Mouse (Mus musculus) neural tube, embryonic 11.5 days (tissue): ENCODE measurements around the gene Rps16. TPM values are rescaled to one million over a fixed set of nuclear protein-coding genes. Genes with fewer than 3 reads are reported as not detected.

Experiments
- ATAC-seq: fragments of 200-750 bp; cut with Nextera tagmentation; 2 replicates; pipeline ENCODE4 v1.8.0; 2017; ENCODE audit warnings: moderate number of reproducible peaks, mild to moderate bottlenecking, moderate TSS enrichment, moderate library complexity; ENCODE audit not compliant: insufficient read depth, low FRiP score, low TSS enrichment
- DNase-seq: peaks from one replicate; pipeline ENCODE4 v3.0.0-alpha.2; 2015; ENCODE audit warnings: low spot score
- H3K27ac ChIP-seq: fragments of 300-500 bp; sonication (generic); 2 replicates; pipeline ENCODE4 v1.5.1; 2014; ENCODE audit warnings: low read depth, mild to moderate bottlenecking, low read length
- H3K27me3 ChIP-seq: fragments of 300-500 bp; sonication (generic); 2 replicates; pipeline ENCODE4 v1.6.1; 2014; ENCODE audit warnings: mild to moderate bottlenecking, low read length, mixed read lengths; ENCODE audit not compliant: control insufficient read depth, insufficient read depth
- H3K36me3 ChIP-seq: fragments of 300-500 bp; sonication (generic); 2 replicates; pipeline ENCODE4 v1.6.1; 2014; ENCODE audit warnings: mild to moderate bottlenecking, low read length, moderate library complexity, mixed read lengths; ENCODE audit not compliant: control insufficient read depth, insufficient read depth
- H3K4me1 ChIP-seq: fragments of 300-500 bp; sonication (generic); 2 replicates; pipeline ENCODE4 v1.6.1; 2014; ENCODE audit warnings: low read length, mixed read lengths; ENCODE audit not compliant: control insufficient read depth, insufficient read depth
- H3K4me2 ChIP-seq: fragments of 300-500 bp; sonication (generic); 2 replicates; pipeline ENCODE4 v1.6.1; 2014; ENCODE audit warnings: low read depth, mild to moderate bottlenecking, moderate library complexity
- H3K4me3 ChIP-seq: fragments of 300-500 bp; sonication (generic); 2 replicates; pipeline ENCODE4 v1.5.1; 2014; ENCODE audit warnings: low read depth, low read length
- H3K9ac ChIP-seq: fragments of 300-500 bp; sonication (generic); 2 replicates; pipeline ENCODE4 v1.6.1; 2014; ENCODE audit warnings: mild to moderate bottlenecking, low read length
- H3K9me3 ChIP-seq: fragments of 300-500 bp; sonication (generic); 2 replicates; pipeline ENCODE4 v1.6.1; 2016; ENCODE audit warnings: low read length; ENCODE audit not compliant: control insufficient read depth
- WGBS: fragments of 180-500 bp; shearing (Covaris S2); extraction: QIAGEN DNeasy Blood & Tissue Kit; methylation state at CpG from one replicate; pipeline ENCODE4 v1.1.7; 2014; 5-methylcytosine and 5-hydroxymethylcytosine counted together
- polyA plus RNA-seq: library from polyadenylated mRNA; unstranded; fragments of >200 nt; fragmentation: Nextera tagmentation; extraction: Ambion mirVana; gene quantifications from 2 replicates; pipeline ENCODE4 v1.2.1, GENCODE M21; 2014

The Rps16 gene
- polyA plus RNA-seq, 1 experiment from 2014 or later = 780 TPM

DNA sequence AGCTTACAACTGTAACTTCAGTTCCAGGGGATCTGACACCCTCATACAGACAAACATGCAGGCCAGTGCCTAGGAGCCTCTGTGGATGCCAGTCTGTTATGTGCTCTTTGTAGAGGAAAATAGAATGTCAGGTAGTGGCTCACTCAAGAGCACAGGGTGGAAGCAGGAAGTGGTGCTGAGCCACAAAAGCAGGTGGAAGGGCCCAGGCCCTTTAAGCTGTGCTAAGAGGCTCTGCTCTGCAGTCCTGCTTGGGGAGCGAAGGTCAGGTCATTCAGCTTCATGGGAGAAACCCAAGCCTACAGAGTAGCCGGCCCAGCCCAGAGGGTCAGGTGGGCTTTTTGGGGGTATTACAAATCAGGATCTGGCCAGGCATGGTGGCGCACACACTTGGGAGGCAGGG is 4.8 kb downstream of the Rps16 start:
- no peak for ATAC-seq
- no peak for DNase-seq
- H3K4me1 ChIP-seq = peaks cover 5% of the 10 kb centered on the region

DNA sequence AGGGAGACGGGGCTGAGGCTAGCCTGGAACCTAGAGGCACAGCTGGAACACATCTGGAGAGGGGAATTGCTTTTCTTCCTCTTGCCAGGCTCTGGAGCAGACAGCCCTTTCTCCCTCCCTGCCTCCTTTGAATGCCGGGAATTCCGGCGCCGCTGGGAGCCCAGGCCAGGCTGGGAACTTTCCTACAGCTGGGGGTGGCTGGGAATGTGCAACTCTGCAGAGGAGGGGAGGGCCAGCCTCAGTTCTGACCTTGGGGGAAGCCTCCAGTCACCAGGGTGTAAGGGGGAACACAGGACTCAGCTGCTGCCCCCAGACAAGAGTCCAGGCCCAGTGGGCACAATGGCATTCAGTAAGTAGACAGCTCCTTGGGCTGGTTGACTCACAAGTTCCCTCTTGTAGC is 6.5 kb downstream of the Rps16 start:
- Histone ChIP-seq H3K36me3 (peaks cover 31% of the 10 kb centered on the region), H3K27ac (peak overlapping the region; percentile 53; the same call in 1 of the 2 replicates), H3K4me3 (no peak overlapping the region), H3K27me3 (no peaks in the 10 kb centered on the region), H3K4me1 (no peaks in the 10 kb centered on the region; the same call in 1 of the 2 replicates), H3K9ac (no peak overlapping the region), H3K4me2 (no peak overlapping the region), H3K9me3 (no peaks in the 10 kb centered on the region)
- peak; percentile 64 for DNase-seq
- WGBS = 4% methylated on average over 5 of the region's 5 CpGs
- ATAC-seq = no peak

More for the DNA sequence above, 4.8 kb downstream of the Rps16 start:
- Histone ChIP-seq H3K27me3 (no peaks in the 10 kb centered on the region), H3K9ac (no peak overlapping the region), H3K4me2 (no peak overlapping the region), H3K9me3 (no peaks in the 10 kb centered on the region), H3K36me3 (peaks cover 21% of the 10 kb centered on the region), H3K27ac (no peak overlapping the region), H3K4me3 (no peak overlapping the region)
- 90% methylated on average over 3 of the region's 3 CpGs for WGBS

DNA sequence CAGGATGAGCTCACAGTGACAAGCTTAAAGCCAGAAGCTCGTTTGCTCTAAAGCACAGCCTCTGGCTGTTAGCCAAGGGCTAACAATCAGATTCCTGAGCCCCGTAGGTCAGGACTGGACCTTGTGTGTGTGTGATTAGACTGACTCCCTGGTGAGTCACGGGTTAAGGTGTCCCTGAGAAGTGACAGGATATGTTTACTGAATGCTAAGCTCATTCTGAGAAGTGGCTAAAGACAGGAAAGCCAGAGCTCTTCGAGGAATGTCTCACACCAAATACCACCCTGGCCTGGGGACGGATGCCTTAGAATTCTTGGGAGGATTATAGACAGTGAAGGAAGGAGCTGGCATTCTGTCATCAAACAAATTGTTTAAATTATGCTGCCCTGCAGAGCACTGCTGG is 7.5 kb downstream of the Rps16 start:
- H3K9me3 ChIP-seq = no peaks in the 10 kb centered on the region
- peaks cover 39% of the 10 kb centered on the region for H3K36me3 ChIP-seq
- no peak overlapping the region for H3K4me2 ChIP-seq
- 23% methylated on average over 5 of the region's 5 CpGs for WGBS
- H3K27me3 ChIP-seq = no peaks in the 10 kb centered on the region
- no peaks in the 10 kb centered on the region; the same call in 1 of the 2 replicates for H3K4me1 ChIP-seq
- ATAC-seq (no peak), DNase-seq (no peak)
- no peak overlapping the region for H3K4me3 ChIP-seq
- peak overlapping the region; percentile 18; the same call in 1 of the 2 replicates for H3K9ac ChIP-seq
- H3K27ac ChIP-seq = no peak overlapping the region

DNA sequence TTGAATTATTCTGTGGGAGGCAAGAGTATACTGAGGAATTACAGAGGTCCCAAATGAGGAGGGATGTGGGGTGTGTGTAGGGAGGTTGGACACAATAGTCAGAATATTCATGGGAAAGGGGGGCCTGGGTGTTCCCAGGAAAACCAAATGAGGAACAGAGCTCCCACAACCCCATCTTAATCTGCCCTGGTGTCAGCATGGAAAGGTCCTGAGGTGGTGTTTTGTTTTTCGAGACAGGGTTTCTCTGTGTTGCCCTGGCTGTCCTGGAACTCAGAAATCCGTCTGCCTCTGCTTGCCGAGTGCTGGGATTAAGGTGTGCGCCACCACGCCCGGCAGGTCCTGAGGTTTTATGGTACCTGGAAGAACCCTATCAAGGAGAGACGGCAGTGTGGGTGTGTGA is 8.0 kb downstream of the Rps16 start:
- Histone ChIP-seq H3K36me3 (peaks cover 36% of the 10 kb centered on the region), H3K4me2 (no peak overlapping the region), H3K9ac (no peak overlapping the region), H3K27ac (no peak overlapping the region), H3K4me1 (no peaks in the 10 kb centered on the region; the same call in 1 of the 2 replicates), H3K27me3 (no peaks in the 10 kb centered on the region), H3K9me3 (no peaks in the 10 kb centered on the region), H3K4me3 (no peak overlapping the region)
- 75% methylated on average over 7 of the region's 7 CpGs for WGBS
- DNase-seq (no peak), ATAC-seq (no peak)

DNA sequence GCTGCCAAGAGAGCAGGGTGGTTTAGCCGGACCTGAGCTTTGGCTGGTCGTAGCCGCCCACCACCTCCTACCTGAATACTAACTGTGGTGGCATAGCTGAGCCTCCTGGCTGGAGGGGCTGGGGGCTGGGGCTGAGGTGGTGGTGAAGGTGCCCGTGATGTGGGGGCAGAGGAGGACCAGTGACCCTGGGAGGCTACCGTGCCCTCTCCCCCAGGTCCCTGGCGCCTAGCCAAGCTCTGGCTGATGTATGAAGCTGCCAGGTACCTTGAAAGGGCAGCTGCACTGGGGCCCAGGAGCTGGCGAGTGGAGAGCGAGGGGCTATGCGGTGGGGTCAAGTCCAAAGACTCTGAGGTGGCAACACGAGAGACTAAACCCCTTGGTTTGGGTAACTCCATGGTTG is 9.4 kb downstream of the Rps16 start:
- ATAC-seq (no peak), DNase-seq (no peak)
- Histone ChIP-seq H3K27ac (no peak overlapping the region), H3K4me3 (no peak overlapping the region), H3K4me2 (no peak overlapping the region), H3K36me3 (peaks cover 38% of the 10 kb centered on the region), H3K9ac (no peak overlapping the region), H3K27me3 (no peaks in the 10 kb centered on the region), H3K4me1 (no peaks in the 10 kb centered on the region; the same call in 1 of the 2 replicates), H3K9me3 (no peaks in the 10 kb centered on the region)
- WGBS = 94% methylated on average over 10 of the region's 10 CpGs

DNA sequence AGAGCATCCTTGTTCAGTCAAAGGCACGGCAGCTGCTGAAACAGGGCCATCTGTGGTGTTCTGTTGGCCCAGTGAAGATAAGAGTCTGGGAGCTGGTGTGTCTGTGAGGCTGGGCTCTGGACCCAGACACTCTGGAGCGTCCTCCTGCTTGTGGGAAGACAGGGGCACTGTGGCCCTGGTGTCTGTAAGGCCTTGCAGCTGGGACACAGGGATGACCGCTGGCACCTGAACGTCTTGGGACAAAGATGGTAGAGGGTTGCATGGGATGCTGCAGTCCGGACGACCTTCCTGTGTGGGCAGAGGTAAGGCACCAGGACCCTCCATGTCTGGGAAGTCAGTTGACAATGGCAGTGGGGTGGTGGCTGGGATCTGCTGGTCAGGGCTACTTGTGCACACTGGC is 9.8 kb downstream of the Rps16 start:
- no peak overlapping the region for H3K27ac ChIP-seq
- no peak overlapping the region for H3K9ac ChIP-seq
- no peaks in the 10 kb centered on the region; the same call in 1 of the 2 replicates for H3K4me1 ChIP-seq
- ATAC-seq (no peak), DNase-seq (no peak)
- H3K4me2 ChIP-seq = no peak overlapping the region
- WGBS = 93% methylated on average over 6 of the region's 6 CpGs
- no peaks in the 10 kb centered on the region for H3K27me3 ChIP-seq
- no peaks in the 10 kb centered on the region for H3K9me3 ChIP-seq
- no peak overlapping the region for H3K4me3 ChIP-seq
- H3K36me3 ChIP-seq = peaks cover 41% of the 10 kb centered on the region

DNA sequence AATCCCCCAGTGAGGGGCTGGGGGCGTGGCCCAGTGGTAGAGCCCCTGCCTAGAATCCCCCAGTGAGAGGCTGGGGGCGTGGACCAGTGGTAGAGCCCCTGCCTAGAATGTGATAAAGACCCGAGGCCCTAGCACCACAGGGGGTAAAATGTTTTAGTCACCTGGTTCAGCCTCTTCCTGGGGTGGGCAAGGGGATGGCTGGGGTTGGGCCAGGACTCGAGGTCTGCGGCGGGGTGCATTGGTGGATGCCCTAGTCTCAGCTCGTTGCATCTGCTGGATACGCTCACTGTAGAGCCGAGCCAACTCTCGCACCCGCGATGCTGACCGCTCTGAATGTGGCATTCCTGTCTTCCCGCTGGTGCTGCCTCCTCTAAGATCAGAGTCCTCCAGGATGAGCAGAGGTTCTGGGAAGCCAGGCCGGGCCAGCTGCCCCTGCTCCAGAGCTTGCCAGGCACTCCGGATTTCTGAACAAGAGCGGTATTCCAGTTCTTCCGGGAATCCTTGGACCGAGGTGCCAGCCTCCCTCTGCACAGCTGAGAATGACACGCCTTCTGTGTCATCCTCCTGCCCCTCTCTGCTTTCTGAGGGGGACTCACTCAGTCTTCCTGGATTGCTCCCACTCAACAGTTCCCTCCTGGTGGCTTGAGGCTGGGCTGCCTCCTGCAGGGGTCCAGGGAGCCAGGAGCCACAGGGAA is 11.3 kb downstream of the Rps16 start:
- no peak for ATAC-seq
- H3K4me2 ChIP-seq = no peak overlapping the region
- 97% methylated on average over 20 of the region's 20 CpGs for WGBS
- no peak for DNase-seq
- H3K27me3 ChIP-seq = no peaks in the 10 kb centered on the region
- H3K4me1 ChIP-seq = no peaks in the 10 kb centered on the region; the same call in 1 of the 2 replicates
- H3K9me3 ChIP-seq = no peaks in the 10 kb centered on the region
- H3K27ac ChIP-seq = no peak overlapping the region
- H3K9ac ChIP-seq = no peak overlapping the region
- H3K36me3 ChIP-seq = peaks cover 46% of the 10 kb centered on the region
- no peak overlapping the region for H3K4me3 ChIP-seq

DNA sequence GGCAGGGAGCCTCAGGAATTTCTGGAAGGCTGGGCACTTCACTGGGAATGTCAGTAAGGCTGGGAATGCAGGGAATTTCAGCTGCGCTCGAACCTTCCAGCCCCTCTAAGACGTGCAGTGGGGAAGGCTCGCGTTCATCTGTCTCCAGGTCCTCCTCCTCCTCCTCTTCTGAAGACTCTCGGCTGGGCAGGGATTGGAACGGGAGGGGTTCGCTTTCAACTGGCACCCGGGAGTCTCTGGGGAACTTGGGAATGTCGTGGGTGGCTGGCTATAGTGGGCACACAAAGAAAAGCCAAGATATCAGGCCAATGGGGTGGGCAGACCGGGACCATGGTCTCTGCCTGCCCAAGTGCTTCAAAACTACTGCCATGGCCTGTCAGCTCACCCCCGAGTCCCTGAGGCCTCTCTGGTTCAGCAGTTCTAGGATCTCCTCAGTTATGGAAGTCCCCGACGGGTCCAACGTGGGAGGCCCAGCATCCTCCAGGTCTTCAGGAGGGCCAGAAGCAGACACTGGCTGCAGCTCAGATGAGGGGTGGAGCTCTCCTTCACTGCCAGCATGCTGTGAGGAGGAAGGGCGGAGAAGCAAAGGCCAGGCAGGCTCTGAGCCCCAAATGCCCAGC is 12.1 kb downstream of the Rps16 start:
- H3K27ac ChIP-seq = no peak overlapping the region
- H3K4me3 ChIP-seq = no peak overlapping the region
- no peak overlapping the region for H3K4me2 ChIP-seq
- 88% methylated on average over 16 of the region's 16 CpGs for WGBS
- ATAC-seq (no peak), DNase-seq (no peak)
- no peaks in the 10 kb centered on the region; the same call in 1 of the 2 replicates for H3K4me1 ChIP-seq
- H3K9ac ChIP-seq = no peak overlapping the region
- H3K27me3 ChIP-seq = no peaks in the 10 kb centered on the region
- H3K36me3 ChIP-seq = peaks cover 53% of the 10 kb centered on the region
- no peaks in the 10 kb centered on the region for H3K9me3 ChIP-seq
